Mouse (Mus musculus) hindbrain, embryonic 10.5 days (tissue): Measurements from ENCODE around the gene Lbx1. TPM values are rescaled to one million over a fixed set of nuclear protein-coding genes. Genes with fewer than 3 reads are reported as not detected.
A peak's percentile ranks its signal among the peaks of the same experiment; 100 is the strongest.

Source experiments
- DNase-seq: peaks from one replicate; pipeline ENCODE4 v3.0.0-alpha.2; 2017; ENCODE audit warnings: low spot score
- H3K27ac ChIP-seq: fragments of 300-500 bp; sonication (generic); 2 replicates; pipeline ENCODE4 v1.5.1; 2016; ENCODE audit warnings: mild to moderate bottlenecking, moderate library complexity
- H3K27me3 ChIP-seq: fragments of 300-500 bp; sonication (generic); 2 replicates; pipeline ENCODE4 v1.6.1; 2016; ENCODE audit warnings: mild to moderate bottlenecking; ENCODE audit not compliant: poor library complexity, insufficient read depth, severe bottlenecking
- H3K36me3 ChIP-seq: fragments of 300-500 bp; sonication (generic); 2 replicates; pipeline ENCODE4 v1.6.1; 2016; ENCODE audit warnings: mild to moderate bottlenecking, moderate library complexity
- H3K4me1 ChIP-seq: fragments of 300-500 bp; sonication (generic); replicated peaks from 2 replicates; pipeline ENCODE4 v1.6.1; 2016; ENCODE audit warnings: mild to moderate bottlenecking
- H3K4me3 ChIP-seq: fragments of 300-500 bp; sonication (generic); 2 replicates; pipeline ENCODE4 v1.5.1; 2016; ENCODE audit warnings: mild to moderate bottlenecking, moderate library complexity
- H3K9me3 ChIP-seq: fragments of 300-500 bp; sonication (generic); 2 replicates; pipeline ENCODE4 v1.6.1; 2016; ENCODE audit warnings: mild to moderate bottlenecking, moderate library complexity
- WGBS: fragments of 180-500 bp; shearing (Covaris S2); methylation state at CpG from one replicate; pipeline ENCODE4 v1.1.7; 2016; 5-methylcytosine and 5-hydroxymethylcytosine counted together
- polyA plus RNA-seq: library from polyadenylated mRNA; unstranded; fragments of >200 nt; fragmentation: Nextera tagmentation; extraction: Ambion mirVana; gene quantifications from 2 replicates; pipeline ENCODE4 v1.2.1, GENCODE M21; 2016

Gene Lbx1
- polyA plus RNA-seq, 1 experiment from 2014 or later, result 8.9 TPM

DNA sequence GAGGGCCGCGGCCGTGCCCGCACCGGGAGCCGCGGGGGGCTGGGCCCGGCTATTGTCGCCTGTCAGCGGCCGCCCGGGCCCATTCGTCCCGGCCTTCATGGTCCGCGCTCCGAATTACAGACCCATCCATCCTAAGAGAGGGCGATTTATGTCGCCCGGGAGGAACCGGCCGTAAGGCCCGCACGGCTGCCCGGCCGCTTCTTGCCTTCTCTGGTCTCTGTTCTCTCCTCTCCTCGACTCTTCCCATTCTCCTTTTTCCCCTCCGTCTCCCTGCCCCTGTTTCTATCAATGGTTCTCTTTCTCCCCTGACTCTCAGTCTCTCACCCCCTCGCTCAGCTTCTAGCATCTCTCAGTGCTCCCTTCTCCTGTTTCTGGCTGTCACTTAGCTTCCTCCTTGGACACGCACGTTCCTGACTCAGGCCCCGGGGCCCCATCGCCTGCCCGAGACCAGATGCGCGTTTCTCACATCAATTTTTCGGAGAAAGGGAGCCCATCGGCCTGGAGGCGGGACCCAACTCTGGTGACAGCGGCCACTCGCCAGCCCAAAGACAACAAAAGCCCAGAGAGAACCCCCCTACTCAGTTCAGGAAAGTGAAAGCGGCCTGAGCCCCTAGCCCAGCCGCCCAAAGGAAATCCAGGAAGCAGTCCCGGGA is 4.1 kb downstream of the Lbx1 start:
- peak; percentile 76 for DNase-seq
- Histone ChIP-seq H3K4me3 (peak overlapping the region; percentile 37), H3K27ac (peak overlapping the region; percentile 68), H3K9me3 (no peaks in the 10 kb centered on the region), H3K4me1 (peaks cover 62% of the 10 kb centered on the region), H3K27me3 (peaks cover 100% of the 10 kb centered on the region), H3K36me3 (no peaks in the 10 kb centered on the region)
- under 1% methylated on average over 44 of the region's 44 CpGs for WGBS

- H3K36me3 ChIP-seq, result no peaks in the 10 kb centered on the region
- peaks cover 100% of the 10 kb centered on the region for H3K27me3 ChIP-seq
- no peak for DNase-seq
- no peaks in the 10 kb centered on the region for H3K9me3 ChIP-seq
- WGBS, result 2% methylated on average over 49 of the region's 51 CpGs
- peak overlapping the region; percentile 37 for H3K4me3 ChIP-seq
- peaks cover 56% of the 10 kb centered on the region for H3K4me1 ChIP-seq
- H3K27ac ChIP-seq, result peak overlapping the region; percentile 68; the same call in 1 of the 2 replicates
Observed at GRCm38 (mm10) chr19:45230848-45231382, 4.7 kb downstream of the Lbx1 start.

DNA sequence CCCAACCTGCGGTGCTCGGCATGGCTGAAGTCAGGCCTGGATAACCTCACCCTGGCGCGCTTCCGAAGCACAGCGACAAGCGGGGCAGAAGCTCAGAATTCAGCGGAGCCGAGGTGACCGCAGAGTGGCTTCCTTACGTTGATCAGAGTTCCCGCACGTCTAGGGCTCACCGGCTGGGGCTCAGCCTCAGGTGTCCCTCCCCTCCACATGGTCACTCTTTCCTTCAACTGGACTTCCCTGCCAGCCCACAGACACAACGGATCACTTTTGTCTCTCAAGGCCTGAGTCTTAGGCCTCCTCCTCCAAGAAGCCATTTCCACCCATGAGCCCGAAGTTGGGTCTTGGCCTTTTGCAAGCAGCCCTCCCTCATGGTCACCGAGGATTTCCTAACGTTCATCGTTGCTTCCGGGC is 5.4 kb downstream of the Lbx1 start:
- Histone ChIP-seq H3K27ac (no peak overlapping the region), H3K27me3 (peaks cover 100% of the 10 kb centered on the region), H3K36me3 (no peaks in the 10 kb centered on the region), H3K9me3 (no peaks in the 10 kb centered on the region), H3K4me3 (peak overlapping the region; percentile 32; the same call in 1 of the 2 replicates), H3K4me1 (peaks cover 49% of the 10 kb centered on the region)
- DNase-seq, result peak; percentile 53
- under 1% methylated on average over 20 of the region's 20 CpGs for WGBS

DNA sequence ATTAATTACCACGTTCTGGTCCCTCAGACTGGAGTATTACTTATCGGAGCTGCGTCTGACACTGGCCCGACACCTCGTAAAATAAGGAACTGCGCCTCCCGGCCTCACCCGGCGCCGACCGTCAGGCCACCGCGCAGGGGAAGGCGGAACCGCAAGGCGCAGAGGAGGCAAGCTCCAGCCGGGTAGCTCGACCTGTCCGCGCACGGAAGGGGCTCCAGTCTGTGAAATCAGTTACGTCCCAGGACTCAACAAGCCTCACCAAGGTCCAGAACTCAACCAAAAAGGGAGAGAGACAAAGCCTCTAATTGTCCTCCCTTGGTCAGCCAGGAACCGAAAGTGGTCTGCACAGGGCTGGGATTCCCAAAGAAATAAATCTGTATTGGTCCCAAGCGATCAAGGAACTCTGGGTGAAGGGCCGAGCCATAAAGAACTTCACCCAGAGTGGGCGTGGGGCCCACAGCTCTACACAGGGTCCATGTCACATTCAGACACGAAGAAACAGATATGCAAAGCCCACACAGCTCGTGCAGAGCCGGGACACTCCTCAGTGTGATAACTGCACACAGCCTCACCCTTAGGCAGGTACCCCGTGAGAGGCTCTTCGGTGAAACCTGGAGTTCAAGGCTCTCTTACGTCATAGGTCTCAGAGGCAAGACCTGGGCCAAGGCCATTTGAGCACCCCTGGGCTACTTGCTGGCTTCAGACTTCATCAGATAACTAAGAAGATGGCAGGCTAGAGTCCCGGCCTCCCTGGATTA is 6.1 kb downstream of the Lbx1 start:
- DNase-seq, result peak; percentile 56
- Histone ChIP-seq H3K27me3 (peaks cover 100% of the 10 kb centered on the region), H3K9me3 (no peaks in the 10 kb centered on the region), H3K4me1 (peaks cover 42% of the 10 kb centered on the region), H3K4me3 (peak overlapping the region; percentile 32), H3K27ac (0 out of 2 replicates have a peak overlapping the region, but pooled peaks have one; percentile 2), H3K36me3 (no peaks in the 10 kb centered on the region)
- under 1% methylated on average over 33 of the region's 33 CpGs for WGBS

DNA sequence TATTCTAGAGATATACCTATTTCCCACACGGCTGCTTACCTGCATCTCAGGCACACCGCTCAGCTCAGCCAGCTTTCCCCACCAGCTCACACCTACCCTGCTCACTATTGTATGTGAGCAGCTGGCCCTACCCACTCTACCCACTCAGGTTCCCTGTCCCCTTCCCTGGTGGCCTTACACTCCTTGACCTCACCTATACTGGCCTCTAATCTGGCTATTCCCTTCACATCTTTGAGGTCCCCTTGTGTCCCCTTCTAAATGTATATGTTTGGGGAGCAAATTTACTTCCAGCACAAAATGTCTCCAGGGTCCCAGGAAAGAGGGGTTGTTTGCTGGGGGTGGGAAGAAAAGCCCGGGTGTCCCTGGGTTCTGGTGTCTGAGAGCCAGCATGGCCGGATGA is 6.8 kb downstream of the Lbx1 start:
- DNase-seq, result peak; percentile 14
- no peak overlapping the region for H3K27ac ChIP-seq
- no peaks in the 10 kb centered on the region for H3K36me3 ChIP-seq
- H3K4me3 ChIP-seq, result no peak overlapping the region
- peaks cover 100% of the 10 kb centered on the region for H3K27me3 ChIP-seq
- H3K4me1 ChIP-seq, result peaks cover 46% of the 10 kb centered on the region
- no peaks in the 10 kb centered on the region for H3K9me3 ChIP-seq
- 6% methylated on average over 4 of the region's 4 CpGs for WGBS

GRCm38 (mm10) chr19:45228097-45228496 is 7.5 kb downstream of the Lbx1 start:
- Histone ChIP-seq H3K9me3 (no peaks in the 10 kb centered on the region), H3K27me3 (peaks cover 100% of the 10 kb centered on the region), H3K4me1 (peaks cover 44% of the 10 kb centered on the region), H3K27ac (no peak overlapping the region), H3K36me3 (no peaks in the 10 kb centered on the region), H3K4me3 (no peak overlapping the region)
- WGBS, result 5% methylated on average over 12 of the region's 12 CpGs
- peak; percentile 23 for DNase-seq

DNA sequence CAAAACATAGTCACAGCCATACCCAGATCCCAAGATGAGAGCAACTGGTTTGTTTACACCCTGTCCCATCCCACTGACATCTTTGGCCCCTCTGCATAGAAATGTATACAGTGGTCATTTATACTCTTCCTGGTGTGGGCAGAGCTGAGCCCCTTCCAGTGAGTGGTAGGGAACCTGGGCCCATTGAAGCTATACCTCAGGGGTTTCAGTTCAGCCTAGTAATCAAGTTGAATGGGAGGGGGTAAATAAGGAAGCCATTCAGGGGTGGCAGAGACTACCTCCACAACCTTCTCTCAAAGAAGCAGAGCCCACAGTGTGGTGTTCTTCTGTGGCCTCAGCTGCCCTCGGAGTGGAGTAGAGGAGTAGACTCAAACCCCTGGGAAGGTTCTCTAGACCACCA is 7.9 kb downstream of the Lbx1 start:
- no peak for DNase-seq
- no peak overlapping the region for H3K4me3 ChIP-seq
- peaks cover 44% of the 10 kb centered on the region for H3K4me1 ChIP-seq
- no peaks in the 10 kb centered on the region for H3K9me3 ChIP-seq
- no peak overlapping the region for H3K27ac ChIP-seq
- peaks cover 100% of the 10 kb centered on the region for H3K27me3 ChIP-seq
- WGBS, result 7% methylated on average over 1 of the region's 1 CpGs
- no peaks in the 10 kb centered on the region for H3K36me3 ChIP-seq

GRCm38 (mm10) chr19:45227049-45227448 is 8.6 kb downstream of the Lbx1 start:
- H3K4me3 ChIP-seq, result no peak overlapping the region
- H3K4me1 ChIP-seq, result peaks cover 43% of the 10 kb centered on the region
- H3K9me3 ChIP-seq, result no peaks in the 10 kb centered on the region
- DNase-seq, result peak; percentile 14
- H3K27ac ChIP-seq, result no peak overlapping the region
- no peaks in the 10 kb centered on the region for H3K36me3 ChIP-seq
- 3% methylated on average over 3 of the region's 3 CpGs for WGBS
- H3K27me3 ChIP-seq, result peaks cover 100% of the 10 kb centered on the region

GRCm38 (mm10) chr19:45226246-45226645 is 9.4 kb downstream of the Lbx1 start:
- peak; percentile 46 for DNase-seq
- WGBS, result 2% methylated on average over 8 of the region's 8 CpGs
- Histone ChIP-seq H3K27me3 (peaks cover 100% of the 10 kb centered on the region), H3K27ac (no peak overlapping the region), H3K4me3 (no peak overlapping the region), H3K9me3 (no peaks in the 10 kb centered on the region), H3K4me1 (peaks cover 38% of the 10 kb centered on the region), H3K36me3 (no peaks in the 10 kb centered on the region)

DNA sequence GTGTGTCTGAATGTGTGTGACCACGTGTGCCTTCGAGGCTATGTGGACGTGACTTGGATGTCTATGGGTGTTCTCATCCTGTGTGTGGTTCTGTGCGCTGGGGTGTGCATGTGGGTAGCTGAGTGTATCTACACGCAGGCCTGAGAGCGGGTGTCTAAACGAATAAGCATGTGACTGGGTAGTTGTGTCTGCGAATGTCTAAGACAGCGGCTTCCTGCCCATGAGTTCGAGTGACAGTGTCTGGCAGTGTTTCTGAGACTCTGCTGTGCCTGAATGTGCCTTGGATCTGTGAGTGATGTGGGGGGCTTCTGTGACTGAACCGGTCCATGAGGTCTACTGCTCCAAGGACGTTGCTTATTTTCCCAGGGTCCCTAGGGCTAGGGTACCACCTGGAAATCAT is 10.5 kb downstream of the Lbx1 start:
- peak; percentile 23 for DNase-seq
- Histone ChIP-seq H3K9me3 (no peaks in the 10 kb centered on the region), H3K4me3 (no peak overlapping the region), H3K27me3 (peaks cover 98% of the 10 kb centered on the region), H3K27ac (no peak overlapping the region), H3K4me1 (peaks cover 32% of the 10 kb centered on the region), H3K36me3 (no peaks in the 10 kb centered on the region)
- 1% methylated on average over 12 of the region's 12 CpGs for WGBS

GRCm38 (mm10) chr19:45224286-45224559 is 11.4 kb downstream of the Lbx1 start:
- H3K27ac ChIP-seq, result no peak overlapping the region
- no peaks in the 10 kb centered on the region for H3K36me3 ChIP-seq
- WGBS, result 2% methylated on average over 6 of the region's 6 CpGs
- no peak overlapping the region for H3K4me3 ChIP-seq
- H3K4me1 ChIP-seq, result peaks cover 23% of the 10 kb centered on the region
- H3K9me3 ChIP-seq, result no peaks in the 10 kb centered on the region
- peaks cover 97% of the 10 kb centered on the region for H3K27me3 ChIP-seq
- no peak for DNase-seq

- H3K27ac ChIP-seq, result no peak overlapping the region
- peaks cover 18% of the 10 kb centered on the region for H3K4me1 ChIP-seq
- WGBS, result 3% methylated on average over 49 of the region's 49 CpGs
- H3K9me3 ChIP-seq, result no peaks in the 10 kb centered on the region
- no peaks in the 10 kb centered on the region for H3K36me3 ChIP-seq
- peak; percentile 68 for DNase-seq
- peaks cover 96% of the 10 kb centered on the region for H3K27me3 ChIP-seq
- peak overlapping the region; percentile 6; the same call in 1 of the 2 replicates for H3K4me3 ChIP-seq
Observed at GRCm38 (mm10) chr19:45223413-45224285, 12.0 kb downstream of the Lbx1 start.
